Mouse (Mus musculus) bone marrow macrophage, adult 2 months (primary cell): Measurements from ENCODE around the gene Zfp618. TPM values are rescaled to one million over a fixed set of nuclear protein-coding genes. Genes with fewer than 3 reads are reported as not detected.

Experiments used
- H3K27ac ChIP-seq: 2 replicates; pipeline ENCODE4 v1.5.1; 2012; ENCODE audit warnings: low read depth, low read length; ENCODE audit not compliant: insufficient read depth
- H3K4me1 ChIP-seq: 2 replicates; pipeline ENCODE4 v1.6.1; 2012; ENCODE audit warnings: low read length; ENCODE audit not compliant: control insufficient read depth, insufficient read depth
- H3K4me3 ChIP-seq: 2 replicates; pipeline ENCODE4 v1.5.1; 2012; ENCODE audit warnings: mild to moderate bottlenecking, low read length, moderate library complexity; ENCODE audit not compliant: insufficient read depth
- CTCF ChIP-seq: IDR thresholded peaks from 2 replicates; pipeline ENCODE4 v1.5.1; 2012; ENCODE audit warnings: low read depth, mild to moderate bottlenecking, low read length, moderate library complexity
- POLR2A ChIP-seq: IDR thresholded peaks from 2 replicates; pipeline ENCODE4 v1.6.1; 2012; ENCODE audit warnings: mild to moderate bottlenecking, low read depth, low read length, borderline replicate concordance
- polyA plus RNA-seq: library from polyadenylated mRNA; stranded (reverse); fragments of >200 nt; gene quantifications from 2 replicates; pipeline ENCODE4 v1.2.4, GENCODE M21; 2012; ENCODE audit not compliant: missing spikeins, insufficient read depth, insufficient read length

Zfp618 gene
- polyA plus RNA-seq = 0.11 TPM in 1 of 2 replicates, not detected in the other

DNA sequence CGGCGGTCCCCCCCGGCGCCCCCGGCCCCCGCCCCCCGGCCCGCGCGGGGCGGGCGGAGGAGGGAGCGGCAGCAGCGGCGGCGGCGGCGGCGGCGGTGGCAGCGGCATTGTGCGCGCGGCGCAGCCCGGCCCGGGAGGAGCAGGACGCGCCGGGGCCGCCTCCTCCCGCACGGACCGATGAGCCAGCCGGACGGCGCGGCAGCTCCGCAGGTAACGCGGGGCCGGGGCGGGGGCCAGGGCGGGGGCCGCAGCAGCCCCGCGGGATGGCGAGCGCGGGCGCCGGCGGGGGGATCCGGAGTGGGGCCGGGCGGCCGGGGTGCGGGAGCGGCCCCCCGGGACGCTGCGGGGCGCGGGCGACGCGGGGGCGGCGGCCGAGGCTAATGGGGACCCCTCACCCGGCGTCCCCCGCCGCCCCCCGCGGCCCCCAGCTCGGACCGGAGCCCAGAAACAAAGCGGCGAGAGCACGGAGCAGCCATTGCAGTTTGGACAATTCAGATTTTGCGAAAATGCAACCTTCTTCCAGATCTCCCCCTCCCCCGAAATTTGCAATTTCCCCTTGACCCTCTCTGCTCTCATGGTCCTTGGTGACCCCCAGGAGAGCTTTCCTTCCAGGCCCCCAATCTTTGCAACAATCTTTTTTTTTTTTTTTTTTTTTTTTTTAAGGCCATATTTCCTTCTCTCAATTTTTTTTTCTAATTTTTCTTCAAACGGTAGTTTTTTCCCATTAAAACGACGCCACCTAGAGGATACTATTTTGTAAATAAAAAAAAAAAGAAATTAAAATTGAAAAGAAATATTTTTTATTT is at the start of gene Zfp618:
Gene Zfp618, plus strand, starts transcription at position 77 of the 806 bp plus-strand sequence.
- H3K4me3 ChIP-seq = peak within 1 kb of the TSS; percentile 47
- H3K27ac ChIP-seq = no peak within 1 kb of the TSS
- no peaks in the 10 kb centered on the region for H3K4me1 ChIP-seq
- no peak for TF ChIP-seq CTCF
- no peak for TF ChIP-seq POLR2A

DNA sequence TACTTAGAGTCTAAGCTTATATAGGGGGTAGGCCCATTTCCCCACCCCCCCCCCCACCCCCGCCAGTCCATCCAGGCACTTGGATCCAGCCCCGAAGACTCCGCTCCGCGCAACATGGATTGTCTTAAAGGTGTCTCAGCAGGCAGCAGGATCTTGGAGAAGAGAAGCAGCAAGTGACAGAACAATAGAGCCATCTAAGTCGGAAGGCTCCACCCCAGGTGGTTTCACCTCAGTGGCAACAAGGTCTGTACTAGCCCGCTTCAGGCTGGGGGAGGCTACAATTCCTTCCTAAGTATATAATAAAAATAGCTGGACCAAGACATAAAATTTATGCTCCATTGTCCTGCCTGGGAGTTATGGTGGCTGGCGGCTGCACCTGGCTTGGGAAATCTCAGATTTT is 48.3 kb upstream of the Zfp618 start:
- Histone ChIP-seq H3K4me1 (no peaks in the 10 kb centered on the region), H3K27ac (no peak overlapping the region), H3K4me3 (no peak overlapping the region)
- TF ChIP-seq CTCF (no peak), POLR2A (no peak)

GRCm38 (mm10) chr4:62933798-62934197 is 31.6 kb upstream of the Zfp618 start:
- no peaks in the 10 kb centered on the region for H3K4me1 ChIP-seq
- no peak overlapping the region for H3K4me3 ChIP-seq
- TF ChIP-seq CTCF (no peak), POLR2A (no peak)
- no peak overlapping the region for H3K27ac ChIP-seq

DNA sequence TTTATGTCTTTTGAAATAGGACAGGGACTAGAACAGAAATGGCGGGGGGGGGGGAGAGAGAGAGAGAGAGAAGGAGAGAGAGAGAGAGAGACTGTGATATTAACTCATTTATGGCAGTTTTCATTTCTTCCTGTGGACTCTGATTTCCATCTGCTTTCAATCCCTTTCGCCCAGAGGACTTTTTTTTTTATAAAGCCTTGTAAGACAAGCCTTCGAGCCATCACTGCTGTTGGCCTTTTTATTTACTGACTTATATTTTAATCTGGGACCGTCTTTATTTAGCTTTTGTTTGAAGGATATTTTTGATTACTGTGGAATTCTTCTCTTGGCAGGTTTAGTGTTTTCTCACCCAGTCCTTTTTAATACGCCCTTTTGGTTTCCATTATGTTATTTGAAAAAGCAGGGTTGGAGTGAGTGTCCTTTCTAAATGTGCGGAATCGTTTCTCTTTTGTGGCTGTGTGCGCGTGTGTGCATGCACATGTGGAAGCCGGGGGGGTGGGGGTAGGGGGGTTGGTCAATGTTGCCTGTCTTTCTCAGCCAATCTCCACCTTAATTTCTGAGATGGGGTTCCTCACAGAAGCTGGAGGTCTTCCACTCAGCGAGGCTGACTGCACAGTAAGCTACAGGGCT is 29.7 kb upstream of the Zfp618 start:
- no peak for TF ChIP-seq POLR2A
- TF ChIP-seq CTCF = no peak
- no peak overlapping the region for H3K27ac ChIP-seq
- H3K4me1 ChIP-seq = no peaks in the 10 kb centered on the region

GRCm38 (mm10) chr4:62941961-62942892 is 23.1 kb upstream of the Zfp618 start:
- H3K4me3 ChIP-seq = no peak overlapping the region
- H3K27ac ChIP-seq = no peak overlapping the region
- H3K4me1 ChIP-seq = no peaks in the 10 kb centered on the region
- TF ChIP-seq CTCF = no peak
- TF ChIP-seq POLR2A = no peak

More for the DNA sequence above, 29.7 kb upstream of the Zfp618 start:
- no peak overlapping the region for H3K4me3 ChIP-seq

DNA sequence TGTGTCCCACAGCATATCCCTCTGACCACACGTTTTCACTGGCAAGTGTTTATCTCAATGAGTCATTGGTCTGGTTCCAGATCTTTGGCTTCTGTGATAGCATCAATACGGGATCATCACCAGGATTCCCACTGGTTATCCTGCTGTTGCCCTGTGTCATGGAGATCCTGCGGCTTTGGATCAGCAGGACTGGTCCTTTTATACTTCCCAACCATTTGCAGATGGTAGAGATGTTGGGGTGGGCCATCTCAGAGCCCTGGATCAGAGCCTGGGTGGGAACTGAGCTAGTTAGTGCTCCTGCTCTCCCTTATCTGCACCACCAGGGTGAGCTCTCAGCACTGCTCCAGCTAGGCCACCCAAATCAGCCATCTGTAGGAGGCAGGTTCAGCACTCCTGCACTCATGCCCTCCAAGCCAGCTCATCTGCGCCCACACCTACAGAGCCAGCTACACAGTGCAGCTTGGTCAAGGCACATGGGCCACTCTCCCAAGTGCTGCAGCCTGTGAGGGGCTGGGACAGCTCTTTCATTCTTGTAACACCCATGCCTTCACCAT is 21.0 kb upstream of the Zfp618 start:
- H3K4me3 ChIP-seq = no peak overlapping the region
- H3K27ac ChIP-seq = no peak overlapping the region
- TF ChIP-seq CTCF = no peak
- no peak for TF ChIP-seq POLR2A

DNA sequence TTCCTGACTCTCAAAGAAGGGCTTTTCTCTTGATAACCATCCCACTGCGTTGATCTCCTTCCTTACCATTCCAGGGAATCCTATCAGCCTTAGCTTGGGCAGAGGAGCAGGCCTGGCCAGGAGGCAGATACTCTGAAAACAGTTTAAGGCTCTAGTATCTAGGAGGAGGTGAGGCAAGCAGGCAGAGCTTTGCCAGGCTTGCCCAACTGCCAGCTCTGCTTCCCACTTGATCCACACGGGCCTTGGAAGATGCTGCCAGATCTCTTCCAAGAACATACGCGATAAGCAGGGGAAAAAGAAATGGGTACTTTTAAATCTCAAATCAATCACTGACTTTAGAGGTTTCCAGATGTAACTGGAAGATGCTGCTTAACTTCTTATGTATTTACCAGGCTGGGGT is 1.6 kb upstream of the Zfp618 start:
- TF ChIP-seq POLR2A (no peak), CTCF (no peak)
- no peaks in the 10 kb centered on the region for H3K4me1 ChIP-seq
- no peak overlapping the region for H3K4me3 ChIP-seq
- H3K27ac ChIP-seq = no peak overlapping the region

More for the DNA sequence above, 21.0 kb upstream of the Zfp618 start:
- no peaks in the 10 kb centered on the region for H3K4me1 ChIP-seq

DNA sequence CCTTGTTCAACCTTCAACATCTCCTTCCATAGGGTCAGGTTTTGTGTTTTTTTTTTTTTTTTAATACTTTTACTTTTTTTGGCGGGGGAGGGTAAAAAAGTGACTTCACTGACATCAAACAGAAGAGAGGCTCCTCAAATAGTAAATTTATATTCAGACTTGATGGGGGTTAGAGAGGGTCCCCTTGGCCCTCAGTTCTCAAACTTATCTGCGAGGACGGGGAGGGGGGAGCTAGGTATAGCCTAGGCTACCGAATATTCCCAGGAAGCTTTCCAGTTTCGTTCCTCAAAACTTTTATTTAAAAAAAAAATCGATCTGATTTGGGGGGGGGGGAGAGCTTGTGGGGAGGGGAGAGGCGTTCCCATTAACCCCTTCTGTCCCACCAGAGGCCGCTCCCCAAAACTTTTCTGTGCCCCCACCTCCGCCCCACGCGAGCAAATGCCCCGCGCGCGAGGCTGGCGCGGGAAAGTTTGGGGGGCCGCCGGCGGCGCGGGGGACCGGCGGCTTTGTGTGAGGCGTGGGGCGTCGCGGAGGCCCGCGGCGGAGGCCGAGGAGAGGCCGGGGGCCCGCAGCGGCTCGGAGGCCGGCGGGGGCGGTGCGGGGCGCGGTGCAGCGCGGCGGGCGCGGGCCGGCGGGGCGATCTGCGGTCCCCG is 403 bp upstream of the Zfp618 start:
- no peaks in the 10 kb centered on the region for H3K4me1 ChIP-seq
- 0 out of 2 replicates have a peak overlapping the region, but pooled peaks have one; percentile 5 for H3K4me3 ChIP-seq
- TF ChIP-seq CTCF (no peak), POLR2A (no peak)
- no peak overlapping the region for H3K27ac ChIP-seq

DNA sequence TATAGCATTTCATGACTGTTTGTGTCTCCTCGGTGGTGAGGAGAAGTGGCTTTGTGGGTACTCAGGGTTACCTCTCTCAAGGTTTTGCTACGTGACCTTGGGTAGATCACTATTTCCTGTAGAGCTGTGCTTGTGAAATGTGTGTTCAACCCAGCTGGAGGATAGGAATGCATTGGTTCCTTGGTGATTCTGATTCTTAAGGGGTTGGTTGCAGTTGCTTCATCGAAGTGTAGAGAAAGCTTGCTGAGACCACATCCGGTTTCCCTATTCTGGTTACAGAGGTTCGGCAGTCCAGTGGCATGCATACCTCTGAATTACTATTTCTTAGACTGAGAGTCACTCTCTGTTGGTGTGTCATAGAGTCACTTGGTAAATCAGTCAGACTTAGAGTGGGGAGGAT is 4.2 kb downstream of the Zfp618 start:
- Histone ChIP-seq H3K27ac (no peak overlapping the region), H3K4me3 (no peak overlapping the region), H3K4me1 (no peaks in the 10 kb centered on the region)
- TF ChIP-seq CTCF (no peak), POLR2A (no peak)
